Mouse (Mus musculus) activated CD4-positive, CD25-positive, alpha-beta regulatory T cell, adult 9 weeks (primary cell): ENCODE results near the gene Eno4. TPM values are rescaled to one million over a fixed set of nuclear protein-coding genes. Genes with fewer than 3 reads are reported as not detected.

Source experiments
- polyA plus RNA-seq: library from polyadenylated mRNA; unstranded; fragments of 100-300 nt; shearing (Covaris generic); gene quantifications from one replicate; pipeline ENCODE4 v1.2.1, GENCODE M21; 2017

The Eno4 gene
- not detected for polyA plus RNA-seq

DNA sequence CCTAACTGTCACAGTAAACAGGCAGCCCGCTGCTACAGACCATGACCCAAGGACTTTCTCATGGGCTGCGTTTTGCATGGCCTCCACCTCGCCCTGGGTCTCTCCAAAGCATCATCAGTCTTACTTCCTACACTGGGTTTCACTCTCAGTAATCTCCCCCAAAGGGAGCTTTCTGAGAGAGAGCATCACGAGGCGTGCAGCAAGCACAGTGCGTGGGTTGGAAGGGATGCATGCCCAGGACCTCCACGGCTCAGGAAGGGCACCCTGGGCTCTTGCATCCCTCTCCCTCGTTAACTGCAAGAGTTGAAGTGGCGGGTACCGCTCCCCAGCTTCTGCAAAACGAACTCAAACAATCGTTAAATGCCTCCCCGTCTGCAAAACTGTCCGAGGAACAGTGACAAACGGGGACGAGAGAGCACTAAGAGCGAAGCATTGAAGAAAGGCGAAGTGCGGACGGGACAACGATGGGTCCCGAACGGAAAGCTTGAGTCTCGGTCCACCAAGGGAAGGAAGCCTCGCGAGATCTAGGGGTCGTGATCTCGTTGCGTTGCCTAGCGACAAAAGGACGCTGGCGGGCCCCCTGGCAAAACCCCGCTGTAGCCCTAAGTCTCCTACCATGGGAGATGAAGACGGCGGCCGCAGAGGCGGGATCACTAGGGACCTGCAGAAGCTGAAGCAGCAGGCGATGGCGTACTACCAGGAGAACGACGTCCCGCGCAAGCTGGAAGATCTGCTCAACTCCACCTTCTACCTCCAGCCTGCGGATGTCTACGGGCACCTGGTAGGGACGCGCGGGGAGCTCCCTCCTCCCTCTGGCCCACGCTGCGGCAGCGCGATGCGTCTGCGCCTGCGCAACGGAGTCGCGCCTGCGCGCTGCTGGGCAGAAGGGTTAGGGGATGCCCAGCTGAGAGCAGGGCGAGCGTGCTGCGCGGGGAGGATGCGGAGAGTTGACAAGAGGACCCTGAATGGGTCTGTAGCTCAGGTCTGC is at the start of gene Eno4, which contains the start of gene Hspa12a:
Gene Eno4, plus strand, starts transcription at position 585 of the 988 bp plus-strand sequence.
Gene Hspa12a, minus strand, starts transcription at position 814 of the 988 bp plus-strand sequence.

Other genes with a start within 250 kb of the Eno4 start
- not detected for gene Pnliprp1, start 214.5 kb upstream of the Eno4 start, polyA plus RNA-seq
- gene Pnliprp2, start 183.7 kb upstream of the Eno4 start, polyA plus RNA-seq = not detected
- not detected for gene 1700019N19Rik, start 149.0 kb upstream of the Eno4 start, polyA plus RNA-seq
- gene Hspa12a, start 229 bp downstream of the Eno4 start, polyA plus RNA-seq = 2.4 TPM
- 2.0 TPM for gene Shtn1, start 132.7 kb downstream of the Eno4 start, polyA plus RNA-seq
- not detected for gene Vax1, start 226.6 kb downstream of the Eno4 start, polyA plus RNA-seq